Mouse (Mus musculus): Measurements from ENCODE around the gene Epb41l2.

DNA sequence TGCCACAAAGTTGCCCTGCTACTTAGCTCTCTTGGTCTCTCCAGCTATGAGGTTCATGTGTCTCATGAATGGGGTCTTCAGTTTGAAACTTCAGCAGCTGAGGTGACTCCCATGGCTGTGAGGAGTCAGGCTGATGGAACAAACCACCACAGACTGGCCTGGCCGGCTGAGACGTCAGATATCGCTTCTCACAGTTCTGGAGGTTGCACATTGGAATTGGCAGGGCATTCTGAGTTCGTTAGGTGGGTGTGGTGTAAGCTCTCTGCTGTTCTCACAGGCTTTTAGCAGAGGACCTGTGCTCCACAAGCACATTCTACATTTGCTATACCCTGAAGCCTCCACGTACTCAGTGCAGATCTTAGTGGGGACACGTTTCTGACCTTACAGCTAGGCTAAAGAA lies 71.3 kb downstream of the Epb41l2 start:
- TF ChIP-seq CTCF (IDR thresholded peaks at IDR 0.05; ENCODE audit: insufficient read depth, low read length) (no peak), POLR2A (IDR thresholded peaks at IDR 0.05; ENCODE audit: borderline replicate concordance, extremely low read depth, low read depth, low read length) (no peak)
